Mouse (Mus musculus) C2C12 (cell line): Measurements from ENCODE around the gene Kcnip1.

Source experiments
- CEBPB ChIP-seq: IDR thresholded peaks from one replicate; pipeline ENCODE4 v1.6.1; 2011; ENCODE audit warnings: low read depth, mild to moderate bottlenecking, control low read depth, moderate library complexity
- CTCF ChIP-seq: IDR thresholded peaks from one replicate; pipeline ENCODE4 v1.5.1; 2011; ENCODE audit not compliant: control insufficient read depth, insufficient read depth, insufficient read length
- MYOG ChIP-seq: IDR thresholded peaks from one replicate; pipeline ENCODE4 v1.6.1; 2011; ENCODE audit not compliant: control insufficient read depth, insufficient read length; ENCODE audit errors: extremely low read depth

DNA sequence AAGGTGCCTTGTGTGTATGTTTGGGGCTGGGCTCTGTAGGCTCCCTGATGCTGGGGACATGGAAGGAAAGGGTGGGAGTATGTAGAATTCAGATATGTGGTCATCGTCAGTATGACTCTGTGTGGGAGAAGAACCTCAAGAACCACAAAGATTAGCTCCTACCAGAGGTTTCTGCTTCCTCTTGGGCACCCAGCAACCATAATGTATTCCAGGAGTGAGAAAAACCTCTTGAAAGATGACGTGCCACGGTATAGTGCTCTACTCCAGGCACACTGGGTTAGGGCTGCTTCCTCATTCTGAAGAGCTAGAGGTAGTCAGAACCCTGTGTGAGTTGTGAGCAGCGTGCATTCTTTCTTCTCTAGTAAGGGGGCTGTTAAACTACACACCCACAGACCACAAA is 25.2 kb downstream of the Kcnip1 start:
- TF ChIP-seq CTCF (no peak), CEBPB (no peak), MYOG (no peak)
